Mouse (Mus musculus): ENCODE measurements around the gene Kansl1l.

- TF ChIP-seq CTCF (IDR thresholded peaks at IDR 0.05; ENCODE audit: insufficient read depth, low read depth, low read length) (no peak), POLR2A (IDR thresholded peaks at IDR 0.05; ENCODE audit: insufficient read depth, low read depth, low read length) (no peak)
Measured at GRCm38 (mm10) chr1:66806821-66807220, 10.5 kb downstream of the Kansl1l start.

Data from olfactory bulb, adult 2 months (tissue).